Mouse (Mus musculus) left cerebral cortex, postnatal 10 days (tissue): ENCODE data around the gene Sirt5. TPM values are rescaled to one million over a fixed set of nuclear protein-coding genes. Genes with fewer than 3 reads are reported as not detected.

Experiments used
- total RNA-seq, 2 experiments: library from RNA; stranded (reverse); gene quantifications; 2 replicates each; pipeline ENCODE4 v1.2.3; 2021

Gene Sirt5
- total RNA-seq, 2 experiments from 2014 or later = 14.0 to 15.1 TPM

Other genes with a start within 250 kb of the Sirt5 start
- gene Tbc1d7, start 194.0 kb upstream of the Sirt5 start, total RNA-seq = 10 to 100 TPM; 35.9 to 36.0 TPM
- gene Gfod1, start 61.3 kb upstream of the Sirt5 start, total RNA-seq = 10 to 100 TPM; 41.6 to 43.3 TPM
- 10 to 100 TPM; 82.5 to 94.7 TPM for gene Nol7, start 32.9 kb downstream of the Sirt5 start, total RNA-seq
- 10 to 100 TPM; 75.6 to 75.7 TPM for gene Ranbp9, start 115.8 kb downstream of the Sirt5 start, total RNA-seq
- 10 to 100 TPM; 12.1 to 12.2 TPM for gene Mcur1, start 194.7 kb downstream of the Sirt5 start, total RNA-seq